Mouse (Mus musculus): ENCODE measurements around the gene Rerg.

The Rerg gene

DNA sequence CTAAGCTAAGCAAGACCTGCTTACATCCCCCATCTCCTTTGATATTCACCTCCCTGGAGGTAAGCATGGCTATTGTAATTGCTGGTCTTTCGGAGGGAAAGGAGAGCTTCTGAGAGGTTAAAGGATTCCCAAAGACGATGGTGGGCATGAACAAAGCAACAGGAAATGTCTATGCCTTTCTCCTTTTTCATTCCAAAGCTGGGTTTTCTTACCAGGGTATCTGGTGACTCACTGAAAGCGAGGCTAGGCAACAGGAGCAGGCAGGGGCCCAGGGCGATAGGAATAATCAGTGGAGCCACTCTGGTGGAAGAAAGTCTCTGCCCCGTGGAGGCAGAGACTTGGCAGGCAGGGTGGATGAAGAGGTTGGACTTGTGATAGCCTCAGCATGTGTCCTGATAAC is at the start of gene Rerg:
Gene Rerg, minus strand, starts transcription at position 272 of the 400 bp plus-strand sequence.
- DNase-seq (ENCODE audit: low read depth, low spot score), result no peak

DNA sequence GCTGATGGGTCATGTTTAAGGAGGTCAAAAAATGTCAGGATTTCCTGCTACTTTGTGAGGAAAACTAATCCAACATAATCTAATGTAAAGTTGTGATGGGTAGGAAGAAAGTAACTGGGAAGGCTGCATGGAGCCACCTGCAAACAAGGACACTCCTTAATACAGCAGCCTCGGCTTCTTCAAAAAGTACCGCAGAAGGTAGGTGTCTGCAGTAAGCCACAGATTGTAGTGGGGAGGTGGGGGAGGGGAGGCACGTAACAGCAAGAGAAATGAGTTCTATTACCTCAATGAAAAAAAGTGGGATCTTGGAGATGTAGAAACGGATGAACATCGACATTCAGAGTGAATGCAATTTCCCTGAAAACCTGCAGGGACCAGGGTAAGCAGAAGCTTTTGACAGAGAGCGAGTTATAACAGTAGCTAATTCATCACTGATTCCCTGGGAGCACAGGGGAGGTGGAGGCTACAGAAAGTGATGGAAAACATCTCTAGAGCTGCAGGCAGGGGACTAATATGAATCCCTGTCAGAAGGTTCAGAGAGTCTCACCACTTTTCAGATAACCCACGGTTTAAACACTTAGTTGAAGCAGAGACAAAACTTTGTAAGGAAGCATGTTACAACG is 47.7 kb upstream of the Rerg start:
- no peak for DNase-seq (ENCODE audit: low read depth, low spot score)

DNA sequence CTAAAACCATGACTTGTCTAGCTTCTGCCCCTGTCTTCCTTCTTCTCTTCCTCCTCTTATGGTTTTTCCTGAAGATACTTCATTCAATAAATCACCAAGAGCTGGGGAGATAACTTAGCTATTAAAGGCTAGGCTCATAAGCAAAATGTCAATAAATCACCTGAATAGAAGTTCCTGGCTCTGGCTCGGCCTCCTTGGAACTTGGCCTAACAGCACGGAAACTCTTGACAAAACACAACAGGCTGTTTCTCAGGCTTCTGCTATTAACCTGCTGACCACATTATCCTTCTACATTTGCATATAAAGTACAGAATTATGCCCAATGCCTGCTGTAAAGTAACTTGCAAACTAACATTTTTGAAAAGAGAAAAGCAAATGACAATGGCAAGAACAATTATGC is 41.1 kb upstream of the Rerg start:
- no peak for DNase-seq (ENCODE audit: low read depth, low spot score)

- no peak for DNase-seq (ENCODE audit: low read depth, low spot score)
Measured at GRCm38 (mm10) chr6:137210991-137211390, 40.7 kb upstream of the Rerg start.

DNA sequence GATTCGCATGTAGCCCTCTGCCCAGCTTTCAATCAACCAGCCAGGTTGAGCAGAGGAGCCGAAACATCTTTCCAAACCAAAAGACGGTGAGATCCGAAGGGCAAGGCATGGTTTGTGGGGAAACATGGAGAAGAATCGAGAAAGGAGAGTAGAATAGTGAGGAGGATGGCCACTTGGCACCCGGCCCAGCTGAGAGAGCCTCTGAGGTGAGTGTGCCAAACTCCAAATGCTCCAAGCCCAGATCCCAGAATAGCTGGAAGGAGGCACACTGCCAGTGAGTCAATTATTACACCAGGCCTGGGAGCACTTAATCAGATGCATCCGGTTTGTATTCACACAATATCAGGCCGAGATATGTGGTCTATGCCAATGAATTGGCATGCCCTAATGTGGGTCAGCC is 39.7 kb upstream of the Rerg start:
- no peak for DNase-seq (ENCODE audit: low read depth, low spot score)

DNA sequence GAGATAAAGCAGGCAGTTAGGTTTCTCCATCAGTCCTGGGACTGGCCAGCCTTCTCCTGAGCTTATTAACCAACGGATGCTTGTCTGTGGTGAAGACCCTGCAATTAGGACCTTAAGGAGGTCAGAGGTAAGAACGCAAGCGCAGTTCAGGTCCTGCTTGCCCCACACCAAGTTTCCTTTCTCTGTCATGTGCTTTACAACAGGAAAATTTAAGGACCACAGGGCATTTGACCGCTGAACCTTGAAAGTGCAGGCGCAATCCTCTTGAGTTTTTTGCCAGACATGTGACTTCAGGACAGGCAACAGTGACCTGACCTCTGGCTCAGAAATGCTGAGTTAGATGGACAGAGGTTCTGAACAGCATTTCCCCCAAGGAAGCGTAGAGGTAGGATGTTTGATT is 36.8 kb upstream of the Rerg start:
- DNase-seq (ENCODE audit: low read depth, low spot score), result no peak

GRCm38 (mm10) chr6:137205662-137206400 is 35.5 kb upstream of the Rerg start:
- DNase-seq (ENCODE audit: low read depth, low spot score), result no peak

DNA sequence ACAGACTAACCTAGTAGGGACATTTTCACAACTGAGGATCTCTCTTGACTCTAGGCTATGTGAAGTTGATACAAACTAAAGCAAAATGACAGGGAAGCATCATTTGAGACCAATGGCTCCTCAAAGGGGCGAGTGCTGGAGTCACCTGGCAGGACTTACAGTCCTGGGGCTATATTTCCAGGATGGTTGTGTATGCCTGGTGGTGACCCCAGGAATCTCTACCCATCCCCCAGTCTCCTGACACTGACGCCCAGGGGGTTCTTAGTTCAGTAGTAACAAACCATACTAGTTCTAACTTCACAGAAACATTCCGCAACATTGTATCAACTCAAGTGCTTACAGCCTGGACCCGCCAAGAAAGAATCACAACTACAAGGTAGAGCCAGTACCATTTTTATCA is 32.4 kb upstream of the Rerg start:
- no peak for DNase-seq (ENCODE audit: low read depth, low spot score)

- DNase-seq (ENCODE audit: low read depth, low spot score), result no peak
Measured at GRCm38 (mm10) chr6:137201578-137201977, 31.3 kb upstream of the Rerg start.

- DNase-seq (ENCODE audit: low read depth, low spot score), result peak; percentile 24
Measured at GRCm38 (mm10) chr6:137201166-137201565, 30.9 kb upstream of the Rerg start.

DNA sequence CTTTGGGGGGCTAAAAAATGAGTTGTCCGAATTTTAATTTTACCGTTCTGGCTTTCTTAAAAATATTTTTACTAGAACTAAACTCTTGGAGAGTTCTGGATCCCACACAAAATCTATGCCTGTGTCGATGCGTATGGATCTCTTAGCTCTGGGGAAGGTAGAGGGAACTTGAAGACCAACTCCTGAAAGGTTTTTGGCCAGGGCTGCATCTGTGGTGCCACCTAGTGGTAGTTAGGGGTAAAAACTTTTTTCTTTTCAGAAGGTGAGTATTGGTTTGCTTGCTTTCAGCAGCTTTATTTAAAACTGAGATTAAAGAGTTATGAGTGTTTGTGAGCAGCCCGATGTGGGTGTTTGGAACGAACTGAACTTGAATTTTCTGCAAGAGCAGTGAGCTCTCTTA is 21.8 kb upstream of the Rerg start:
- peak; percentile 64 for DNase-seq (ENCODE audit: low read depth, low spot score)

- no peak for DNase-seq (ENCODE audit: low read depth, low spot score)
Measured at GRCm38 (mm10) chr6:137191026-137191425, 20.7 kb upstream of the Rerg start.

- no peak for DNase-seq (ENCODE audit: low read depth, low spot score)
Measured at GRCm38 (mm10) chr6:137190577-137190976, 20.3 kb upstream of the Rerg start.

GRCm38 (mm10) chr6:137188375-137188926 is 18.2 kb upstream of the Rerg start:
- DNase-seq (ENCODE audit: low read depth, low spot score), result no peak

GRCm38 (mm10) chr6:137187426-137187825 is 17.1 kb upstream of the Rerg start:
- DNase-seq (ENCODE audit: low read depth, low spot score), result no peak

DNA sequence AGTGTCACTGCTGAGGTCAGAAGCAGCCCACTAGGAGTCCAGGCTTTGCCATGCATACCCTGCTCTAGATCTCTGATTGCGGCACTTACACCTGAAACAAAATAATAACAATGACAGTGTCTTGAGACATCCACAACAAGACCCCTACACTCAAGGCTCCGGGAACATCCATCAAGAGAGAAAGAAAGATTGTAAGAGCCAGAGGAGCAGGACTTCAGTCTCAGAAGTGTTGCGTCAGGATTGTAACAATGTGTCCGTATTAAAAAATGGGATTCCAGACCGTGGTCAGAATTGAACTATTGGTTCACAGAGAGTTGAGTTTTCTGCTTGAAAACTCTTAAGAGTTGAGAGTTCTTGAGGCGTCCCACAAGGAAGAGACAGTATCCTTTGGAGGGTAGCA is 10.3 kb upstream of the Rerg start:
- DNase-seq (ENCODE audit: low read depth, low spot score), result no peak

- DNase-seq (ENCODE audit: low read depth, low spot score), result no peak
Measured at GRCm38 (mm10) chr6:137180115-137180514, 9.8 kb upstream of the Rerg start.

DNA sequence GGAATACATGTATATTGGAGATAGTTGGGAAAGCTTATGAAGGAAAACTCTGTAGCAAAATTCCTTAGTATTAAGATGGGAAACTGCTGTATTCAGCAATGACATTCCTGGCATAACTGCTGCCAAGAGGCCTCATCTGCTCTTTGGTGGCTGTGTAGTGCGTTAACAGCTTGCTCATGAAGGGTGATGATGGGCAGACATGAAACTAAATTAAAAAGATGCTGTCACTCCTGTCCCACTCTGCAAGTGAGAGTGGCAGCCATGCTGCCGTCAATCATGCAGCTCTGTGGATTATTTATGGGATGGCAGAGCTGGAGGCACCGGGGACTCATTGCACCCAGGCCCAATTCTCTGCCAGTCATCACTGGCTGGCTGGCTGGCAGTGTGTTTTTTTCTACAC is 8.7 kb upstream of the Rerg start:
- no peak for DNase-seq (ENCODE audit: low read depth, low spot score)

- no peak for DNase-seq (ENCODE audit: low read depth, low spot score)
Measured at GRCm38 (mm10) chr6:137170646-137171045, 349 bp upstream of the Rerg start.

DNA sequence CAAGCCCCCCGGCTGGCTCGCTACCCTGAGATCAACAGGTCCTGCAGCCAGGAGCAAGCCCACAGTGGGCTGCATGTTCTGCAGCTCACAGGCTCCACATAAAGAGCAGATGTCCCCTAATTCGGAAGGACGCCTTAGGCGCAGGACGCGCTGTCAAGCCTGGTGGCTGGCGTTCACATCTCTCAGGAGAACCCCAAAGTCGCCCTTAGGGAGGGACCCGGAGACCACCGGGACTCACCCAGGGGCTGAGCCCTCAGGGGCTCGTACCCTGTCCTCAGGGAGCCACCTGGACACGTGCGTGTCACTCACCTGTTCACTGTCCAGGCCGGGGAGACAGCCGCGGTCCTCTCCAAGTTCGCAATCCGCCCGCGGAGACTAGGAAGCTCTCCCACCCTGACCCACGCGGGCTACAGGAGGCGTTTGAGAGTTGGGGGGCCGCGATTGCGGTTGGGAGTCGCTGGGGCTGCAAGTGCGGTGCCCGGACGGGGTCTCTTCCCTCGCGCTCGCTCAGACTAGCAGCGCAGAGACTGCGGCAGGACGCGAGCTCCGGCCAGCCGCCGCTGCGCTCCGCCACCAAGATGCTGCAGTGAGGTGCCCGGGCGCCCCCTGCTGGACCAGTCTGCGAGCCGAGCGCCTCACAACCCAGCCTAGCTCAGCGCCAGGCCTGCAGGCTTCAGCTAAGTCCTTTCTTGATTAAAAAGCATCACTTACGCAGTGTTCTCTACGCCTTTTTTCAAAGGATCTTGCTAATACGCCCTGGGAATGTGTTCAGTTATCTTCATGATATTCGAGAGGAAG is 927 bp downstream of the Rerg start:
- no peak for DNase-seq (ENCODE audit: low read depth, low spot score)

GRCm38 (mm10) chr6:137166843-137167242 is 3.5 kb downstream of the Rerg start:
- DNase-seq (ENCODE audit: low read depth, low spot score), result no peak

DNA sequence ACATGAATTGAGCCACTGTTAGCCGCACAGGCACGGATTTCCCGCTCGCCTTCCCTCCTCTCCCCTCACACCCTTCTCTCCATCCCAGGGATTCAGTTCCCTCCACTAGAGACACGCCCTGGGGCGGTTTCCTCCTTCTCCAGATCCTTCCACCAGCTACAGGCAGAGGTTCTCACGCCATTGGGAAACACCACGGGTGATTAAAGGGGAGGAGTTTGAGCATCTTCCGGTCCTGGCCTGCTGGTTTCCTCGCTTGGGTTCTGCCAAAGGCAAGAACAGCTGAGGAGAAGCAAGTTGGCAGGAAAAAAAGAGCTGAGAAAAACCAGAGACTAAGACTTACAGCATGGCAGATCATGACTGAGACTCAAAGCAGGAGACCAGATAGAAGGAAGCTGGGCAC is 6.7 kb downstream of the Rerg start:
- DNase-seq (ENCODE audit: low read depth, low spot score), result no peak
